17 mouse cellular contexts compared by ENCODE assay signal in the genomic region with DNA sequence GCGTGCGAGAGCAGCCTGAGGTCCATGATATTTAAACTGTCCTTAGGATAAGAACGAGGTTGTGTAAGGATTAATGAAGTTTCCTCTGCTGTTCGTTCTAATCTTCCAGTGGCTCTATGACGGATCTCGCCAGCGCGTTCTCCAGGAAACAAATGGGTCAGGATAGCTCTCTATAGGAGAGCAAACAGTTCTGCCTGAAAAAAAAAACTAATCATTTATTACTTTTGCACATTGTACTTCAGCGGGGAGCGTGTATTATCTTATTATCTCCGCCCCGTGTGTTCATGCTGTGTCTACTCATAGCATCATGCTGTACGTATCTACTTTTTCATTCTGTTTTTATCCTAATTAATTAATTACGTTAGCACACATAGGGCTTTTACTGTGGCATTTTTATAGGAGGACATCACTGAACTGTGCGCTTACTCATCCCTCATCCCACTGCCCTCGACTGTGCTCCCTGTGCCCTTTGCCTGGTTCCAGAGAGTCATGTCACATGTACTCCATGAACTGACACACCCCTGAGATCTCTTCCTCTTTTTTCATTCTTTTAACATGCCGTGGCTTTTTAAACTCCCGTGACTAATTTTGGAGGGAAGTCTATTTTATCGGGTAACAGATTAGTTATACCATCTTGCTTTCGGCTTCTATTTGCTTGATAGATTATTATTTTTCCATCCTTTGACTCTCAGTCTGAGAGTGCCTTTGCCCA. TPM values are rescaled to one million over a fixed set of nuclear protein-coding genes. Genes with fewer than 3 reads are reported as not detected.
DNase-seq lines count a peak whose midpoint lies in the region; ATAC-seq and TF ChIP-seq lines count a peak whose summit lies in the region.
"Had no signal": no experiment of that assay in that cellular context is flagged by ENCODE, and none has a peak within 500 bp of the region (broad histone marks: within the 10 kb centered on the region; RNA-seq: fewer than 3 reads in every experiment).

No protein-coding gene starts in this region.

- peak; percentile 63; the same call in 1 of the 2 replicates for ATAC-seq in neural tube, embryonic 12.5 days (ENCODE audit: low FRiP score, low read depth)

- DNase-seq in cerebellum, adult 2 months, result no peak
- no peak for DNase-seq in cerebellum, adult 9-11 months
- DNase-seq in neural tube, embryonic 10.5 days (ENCODE audit: extremely low spot score, low spot score), result no peak
- DNase-seq in layer of hippocampus, postnatal 14 days (ENCODE audit: low spot score in 2 of 2), result no peak
- DNase-seq in cerebellum, adult 9-10 months, result no peak
- DNase-seq: cerebellum, adult 11 months; heart, postnatal 4 days; lung, postnatal 10 days; thymus, postnatal 36 days had no signal

- TF ChIP-seq POLR2A in cerebellum, adult 2 months (IDR thresholded peaks at IDR 0.05; ENCODE audit: borderline replicate concordance, insufficient read depth, low read length), result no peak
- TF ChIP-seq POLR2A in small intestine, adult 2 months (IDR thresholded peaks at IDR 0.05; ENCODE audit: low read depth, low read length), result no peak

- no peaks in the 10 kb centered on the region for H3K9me3 ChIP-seq in neural tube, embryonic 12.5 days
- H3K9me3 ChIP-seq: embryonic facial prominence, embryonic 13.5 days; heart, embryonic 12.5 days; kidney, embryonic 15.5 days had no signal

- H3K9ac ChIP-seq in neural tube, embryonic 12.5 days, result no peak overlapping the region
- H3K9ac ChIP-seq: embryonic facial prominence, embryonic 13.5 days; heart, embryonic 12.5 days; kidney, embryonic 15.5 days; liver, embryonic 14.5 days had no signal

- WGBS in cerebellum, adult 2 months, result 50% methylated on average over 20 of the region's 20 CpGs
- WGBS in neural tube, embryonic 12.5 days, result 67% methylated on average over 20 of the region's 20 CpGs
- WGBS in macrophage (ENCODE audit: missing documents), result 66% methylated on average over 20 of the region's 20 CpGs
- WGBS in small intestine, adult 2 months, result 29% methylated on average over 20 of the region's 20 CpGs

- H3K79me2 ChIP-seq in macrophage (ENCODE audit: inconsistent target), result no peaks in the 10 kb centered on the region

- H3K4me3 ChIP-seq in cerebellum, adult 2 months (replicated peaks; ENCODE audit: insufficient read depth, low read depth, low read length), result peak overlapping the region; percentile 14
- no peak overlapping the region for H3K4me3 ChIP-seq in neural tube, embryonic 12.5 days
- H3K4me3 ChIP-seq in macrophage (ENCODE audit: inconsistent target), result no peak overlapping the region
- H3K4me3 ChIP-seq in small intestine, adult 2 months (ENCODE audit: low read depth, low read length), result peak overlapping the region; percentile 24; the same call in 1 of the 2 replicates
- H3K4me3 ChIP-seq: embryonic facial prominence, embryonic 13.5 days; heart, embryonic 12.5 days; kidney, embryonic 15.5 days had no signal

- TF ChIP-seq CTCF in cerebellum, adult 2 months (IDR thresholded peaks at IDR 0.05; ENCODE audit: borderline replicate concordance, insufficient read depth, low read depth, low read length), result no peak
- no peak for TF ChIP-seq CTCF in small intestine, adult 2 months (IDR thresholded peaks at IDR 0.05; ENCODE audit: extremely low read depth, insufficient read length, insufficient replicate concordance, low read depth, low read length)

- no peak overlapping the region for H3K4me2 ChIP-seq in neural tube, embryonic 12.5 days (replicated peaks)
- H3K4me2 ChIP-seq: embryonic facial prominence, embryonic 13.5 days; heart, embryonic 12.5 days; kidney, embryonic 15.5 days had no signal

- peaks cover 3% of the 10 kb centered on the region for H3K4me1 ChIP-seq in cerebellum, adult 2 months (ENCODE audit: control insufficient read depth, insufficient read depth, low read length)
- H3K4me1 ChIP-seq in neural tube, embryonic 12.5 days, result 0 out of 2 replicates have a peak, but pooled peaks cover 6% of the 10 kb centered on the region
- peaks cover 20% of the 10 kb centered on the region; the same call in 1 of the 2 replicates for H3K4me1 ChIP-seq in small intestine, adult 2 months (ENCODE audit: control insufficient read depth, insufficient read depth, insufficient read length, low read length)

- no peak overlapping the region for H3K27ac ChIP-seq in cerebellum, adult 2 months (ENCODE audit: insufficient read depth, low read length)
- H3K27ac ChIP-seq in neural tube, embryonic 12.5 days, result no peak overlapping the region
- peak overlapping the region; percentile 34 for H3K27ac ChIP-seq in macrophage
- peak overlapping the region; percentile 93 for H3K27ac ChIP-seq in small intestine, adult 2 months (ENCODE audit: insufficient read depth, low read depth, low read length)
- H3K27ac ChIP-seq: embryonic facial prominence, embryonic 13.5 days; kidney, embryonic 15.5 days; liver, embryonic 14.5 days; stomach, postnatal 0 days had no signal

- H3K36me3 ChIP-seq in neural tube, embryonic 12.5 days, result no peaks in the 10 kb centered on the region
- no peaks in the 10 kb centered on the region for H3K36me3 ChIP-seq in macrophage (ENCODE audit: inconsistent target)
- no peaks in the 10 kb centered on the region for H3K36me3 ChIP-seq in small intestine, adult 2 months (ENCODE audit: control insufficient read depth, insufficient read depth, low read length)
- H3K36me3 ChIP-seq: embryonic facial prominence, embryonic 13.5 days; heart, embryonic 12.5 days; kidney, embryonic 15.5 days had no signal

- no peaks in the 10 kb centered on the region for H3K27me3 ChIP-seq in cerebellum, adult 2 months (ENCODE audit: control insufficient read depth, insufficient read depth, low read length)
- no peaks in the 10 kb centered on the region for H3K27me3 ChIP-seq in neural tube, embryonic 12.5 days (replicated peaks)
- H3K27me3 ChIP-seq in small intestine, adult 2 months (ENCODE audit: control insufficient read depth, insufficient read depth, low read length), result no peaks in the 10 kb centered on the region
- H3K27me3 ChIP-seq: embryonic facial prominence, embryonic 13.5 days; heart, embryonic 12.5 days; kidney, embryonic 15.5 days had no signal

RNA-seq across cellular contexts. Expression of gene Dusp6, which starts 16.1 kb away (rescaled TPM):
- 20.2 and 20.5 TPM in 2 replicates for polyA plus RNA-seq in cerebellum, adult 2 months (2012; rRNA removed)
- 38.7 and 40.6 TPM in 2 replicates for polyA plus RNA-seq in neural tube, embryonic 12.5 days (2016; fragmentation: Nextera tagmentation; extraction: Ambion mirVana)
- total RNA-seq in macrophage (2018; cell fraction: chromatin; rRNA removed), result 10 to 100 TPM in 5 of 26 experiments, 1 to 10 TPM in 18, under 1 TPM in 3; 0.54 to 35.4 (median 3.9) TPM
- total RNA-seq in macrophage (2018; cell fraction: cytosol; rRNA removed), result 10 to 100 TPM in 15 of 26 experiments, 1 to 10 TPM in 11; 1.7 to 21.0 (median 10.7) TPM
- total RNA-seq in macrophage (2018; cell fraction: nucleus; rRNA removed), result 100 to 1,000 TPM in 1 of 26 experiments, 10 to 100 TPM in 6, 1 to 10 TPM in 19; 1.8 to 134 (median 8.0) TPM
- 5.0 to 150 TPM (median 6.0 TPM) in 3 replicates for polyA plus RNA-seq in macrophage (2018)
- polyA plus RNA-seq in small intestine, adult 2 months (2012; rRNA removed), result 28.7 and 98.8 TPM in 2 replicates
- 10 to 100 TPM; 75.7 to 83.9 TPM for total RNA-seq in layer of hippocampus, postnatal 14 days (2021)

Comparison
In these comparisons a context has a peak if more than half of its experiments do, and no peak if none do; other contexts are left out.
1. H3K27ac ChIP-seq: peak in macrophage (single experiment) and small intestine, adult 2 months (single experiment); none in cerebellum, adult 2 months (single experiment) and neural tube, embryonic 12.5 days (single experiment).
2. H3K4me3 ChIP-seq: peak in cerebellum, adult 2 months (single experiment) and small intestine, adult 2 months (single experiment); none in neural tube, embryonic 12.5 days (single experiment) and macrophage (single experiment).